Mouse (Mus musculus): ENCODE measurements around the gene Pcca. TPM values are rescaled to one million over a fixed set of nuclear protein-coding genes. Genes with fewer than 3 reads are reported as not detected.
A peak's percentile ranks its signal among the peaks of the same experiment; 100 is the strongest.

Gene Pcca
- polyA plus RNA-seq, 1 experiment from 2014 or later, result 34.6 TPM

- Histone ChIP-seq H3K27ac (no peak overlapping the region), H3K9ac (no peak overlapping the region), H3K4me2 (replicated peaks) (no peak overlapping the region)
Observed at GRCm38 (mm10) chr14:122612317-122612716, 78.2 kb downstream of the Pcca start.

GRCm38 (mm10) chr14:122617656-122618055, 83.5 kb downstream of the Pcca start:
- H3K9me3 ChIP-seq (ENCODE audit: control insufficient read depth, low read length), result no peaks in the 10 kb centered on the region
- no peak for ATAC-seq (ENCODE audit: low FRiP score)
- DNase-seq (ENCODE audit: low spot score), result no peak

More at GRCm38 (mm10) chr14:122612317-122612716, 78.2 kb downstream of the Pcca start:
- Histone ChIP-seq H3K4me3 (replicated peaks; ENCODE audit: low read length) (no peak overlapping the region), H3K27me3 (ENCODE audit: control insufficient read depth, insufficient read depth, low read length) (no peaks in the 10 kb centered on the region), H3K4me1 (replicated peaks; ENCODE audit: control insufficient read depth, insufficient read depth, low read length) (no peaks in the 10 kb centered on the region), H3K36me3 (replicated peaks; ENCODE audit: control insufficient read depth, insufficient read depth) (no peaks in the 10 kb centered on the region), H3K9me3 (ENCODE audit: control insufficient read depth, low read length) (no peaks in the 10 kb centered on the region)
- WGBS, result 93% methylated on average over 3 of the region's 3 CpGs
- no peak for DNase-seq (ENCODE audit: low spot score)
- ATAC-seq (ENCODE audit: low FRiP score), result no peak

GRCm38 (mm10) chr14:122633416-122633815, 99.3 kb downstream of the Pcca start:
- 95% methylated on average over 2 of the region's 2 CpGs for WGBS
- Histone ChIP-seq H3K9me3 (ENCODE audit: control insufficient read depth, low read length) (no peaks in the 10 kb centered on the region), H3K4me3 (replicated peaks; ENCODE audit: low read length) (no peak overlapping the region), H3K27ac (no peak overlapping the region), H3K27me3 (ENCODE audit: control insufficient read depth, insufficient read depth, low read length) (no peaks in the 10 kb centered on the region), H3K36me3 (replicated peaks; ENCODE audit: control insufficient read depth, insufficient read depth) (no peaks in the 10 kb centered on the region), H3K9ac (no peak overlapping the region), H3K4me1 (replicated peaks; ENCODE audit: control insufficient read depth, insufficient read depth, low read length) (no peaks in the 10 kb centered on the region), H3K4me2 (replicated peaks) (no peak overlapping the region)
- ATAC-seq (ENCODE audit: low FRiP score) (no peak), DNase-seq (ENCODE audit: low spot score) (no peak)

More at GRCm38 (mm10) chr14:122617656-122618055, 83.5 kb downstream of the Pcca start:
- Histone ChIP-seq H3K36me3 (replicated peaks; ENCODE audit: control insufficient read depth, insufficient read depth) (no peaks in the 10 kb centered on the region), H3K4me3 (replicated peaks; ENCODE audit: low read length) (no peak overlapping the region), H3K27me3 (ENCODE audit: control insufficient read depth, insufficient read depth, low read length) (no peaks in the 10 kb centered on the region), H3K27ac (no peak overlapping the region), H3K4me2 (replicated peaks) (no peak overlapping the region), H3K9ac (no peak overlapping the region), H3K4me1 (replicated peaks; ENCODE audit: control insufficient read depth, insufficient read depth, low read length) (no peaks in the 10 kb centered on the region)
- 99% methylated on average over 2 of the region's 2 CpGs for WGBS

DNA sequence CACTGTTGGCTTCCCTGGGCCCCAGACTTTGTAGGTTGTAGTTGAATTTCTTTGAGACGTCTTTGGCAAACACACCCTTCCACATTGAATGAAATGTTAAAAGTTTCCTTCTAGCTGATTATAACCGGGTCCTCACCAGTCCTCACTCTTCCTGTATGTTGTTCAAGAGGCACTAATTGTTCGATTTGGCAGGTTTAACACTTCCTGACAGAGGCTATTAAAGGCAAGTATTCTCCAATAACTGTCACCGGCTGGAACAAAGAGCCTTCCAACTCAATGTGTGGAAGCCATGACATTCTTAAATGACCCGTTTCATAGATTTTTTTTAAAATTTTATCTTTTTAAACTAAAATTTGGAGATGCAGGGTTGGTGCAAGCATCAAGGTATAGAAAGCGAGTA, 102.5 kb downstream of the Pcca start:
- Histone ChIP-seq H3K27ac (no peak overlapping the region), H3K4me1 (replicated peaks; ENCODE audit: control insufficient read depth, insufficient read depth, low read length) (no peaks in the 10 kb centered on the region), H3K27me3 (ENCODE audit: control insufficient read depth, insufficient read depth, low read length) (no peaks in the 10 kb centered on the region), H3K4me2 (replicated peaks) (no peak overlapping the region), H3K36me3 (replicated peaks; ENCODE audit: control insufficient read depth, insufficient read depth) (no peaks in the 10 kb centered on the region), H3K4me3 (replicated peaks; ENCODE audit: low read length) (no peak overlapping the region), H3K9ac (no peak overlapping the region), H3K9me3 (ENCODE audit: control insufficient read depth, low read length) (no peaks in the 10 kb centered on the region)
- ATAC-seq (ENCODE audit: low FRiP score) (no peak), DNase-seq (ENCODE audit: low spot score) (no peak)
- 58% methylated on average over 6 of the region's 6 CpGs for WGBS

- H3K36me3 ChIP-seq (replicated peaks; ENCODE audit: control insufficient read depth, insufficient read depth), result no peaks in the 10 kb centered on the region
- no peaks in the 10 kb centered on the region for H3K27me3 ChIP-seq (ENCODE audit: control insufficient read depth, insufficient read depth, low read length)
- H3K4me1 ChIP-seq (replicated peaks; ENCODE audit: control insufficient read depth, insufficient read depth, low read length), result no peaks in the 10 kb centered on the region
- ATAC-seq (ENCODE audit: low FRiP score), result no peak
- DNase-seq (ENCODE audit: low spot score), result peak; percentile 64
- H3K4me2 ChIP-seq (replicated peaks), result no peak overlapping the region
- no peak overlapping the region for H3K9ac ChIP-seq
- H3K4me3 ChIP-seq (replicated peaks; ENCODE audit: low read length), result no peak overlapping the region
- no peaks in the 10 kb centered on the region for H3K9me3 ChIP-seq (ENCODE audit: control insufficient read depth, low read length)
- no peak overlapping the region for H3K27ac ChIP-seq
- 62% methylated on average over 5 of the region's 5 CpGs for WGBS
Observed at GRCm38 (mm10) chr14:122637798-122638555, 103.9 kb downstream of the Pcca start.

GRCm38 (mm10) chr14:122639168-122639720, 105.1 kb downstream of the Pcca start:
- Histone ChIP-seq H3K27ac (no peak overlapping the region), H3K27me3 (ENCODE audit: control insufficient read depth, insufficient read depth, low read length) (no peaks in the 10 kb centered on the region), H3K9me3 (ENCODE audit: control insufficient read depth, low read length) (no peaks in the 10 kb centered on the region), H3K4me1 (replicated peaks; ENCODE audit: control insufficient read depth, insufficient read depth, low read length) (no peaks in the 10 kb centered on the region), H3K4me2 (replicated peaks) (no peak overlapping the region), H3K9ac (no peak overlapping the region), H3K4me3 (replicated peaks; ENCODE audit: low read length) (no peak overlapping the region), H3K36me3 (replicated peaks; ENCODE audit: control insufficient read depth, insufficient read depth) (no peaks in the 10 kb centered on the region)
- DNase-seq (ENCODE audit: low spot score), result no peak
- 92% methylated on average over 2 of the region's 2 CpGs for WGBS
- ATAC-seq (ENCODE audit: low FRiP score), result no peak

DNA sequence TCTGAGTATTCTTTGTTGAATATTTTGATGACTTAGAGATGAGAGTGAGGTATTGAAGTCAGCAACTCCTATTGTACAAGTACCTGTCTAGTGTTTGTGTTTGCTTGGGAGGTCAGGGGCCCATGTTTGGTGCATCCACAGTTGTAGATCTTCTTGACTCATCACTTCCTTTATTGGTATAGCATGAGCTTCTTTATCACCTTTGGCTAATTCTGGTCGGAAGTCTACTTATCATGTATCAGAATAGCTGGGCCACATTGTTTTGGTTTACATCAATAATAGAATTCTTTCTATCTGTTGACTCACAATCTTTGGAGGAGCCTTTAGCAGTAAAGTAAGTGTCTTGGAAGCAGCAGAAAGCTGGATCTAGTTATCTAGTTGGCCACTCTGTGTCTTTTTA, 108.3 kb downstream of the Pcca start:
- Histone ChIP-seq H3K4me1 (replicated peaks; ENCODE audit: control insufficient read depth, insufficient read depth, low read length) (no peaks in the 10 kb centered on the region), H3K4me3 (replicated peaks; ENCODE audit: low read length) (no peak overlapping the region), H3K36me3 (replicated peaks; ENCODE audit: control insufficient read depth, insufficient read depth) (no peaks in the 10 kb centered on the region), H3K9ac (no peak overlapping the region), H3K27me3 (ENCODE audit: control insufficient read depth, insufficient read depth, low read length) (no peaks in the 10 kb centered on the region), H3K4me2 (replicated peaks) (no peak overlapping the region), H3K27ac (no peak overlapping the region), H3K9me3 (ENCODE audit: control insufficient read depth, low read length) (no peaks in the 10 kb centered on the region)
- ATAC-seq (ENCODE audit: low FRiP score) (no peak), DNase-seq (ENCODE audit: low spot score) (no peak)
- 98% methylated on average over 1 of the region's 1 CpGs for WGBS

- 89% methylated on average over 1 of the region's 1 CpGs for WGBS
- Histone ChIP-seq H3K4me2 (replicated peaks) (no peak overlapping the region), H3K4me3 (replicated peaks; ENCODE audit: low read length) (no peak overlapping the region), H3K27me3 (ENCODE audit: control insufficient read depth, insufficient read depth, low read length) (no peaks in the 10 kb centered on the region), H3K4me1 (replicated peaks; ENCODE audit: control insufficient read depth, insufficient read depth, low read length) (no peaks in the 10 kb centered on the region), H3K36me3 (replicated peaks; ENCODE audit: control insufficient read depth, insufficient read depth) (no peaks in the 10 kb centered on the region), H3K27ac (no peak overlapping the region), H3K9me3 (ENCODE audit: control insufficient read depth, low read length) (no peaks in the 10 kb centered on the region), H3K9ac (no peak overlapping the region)
- DNase-seq (ENCODE audit: low spot score) (no peak), ATAC-seq (ENCODE audit: low FRiP score) (no peak)
Observed at GRCm38 (mm10) chr14:122648214-122648613, 114.1 kb downstream of the Pcca start.

DNA sequence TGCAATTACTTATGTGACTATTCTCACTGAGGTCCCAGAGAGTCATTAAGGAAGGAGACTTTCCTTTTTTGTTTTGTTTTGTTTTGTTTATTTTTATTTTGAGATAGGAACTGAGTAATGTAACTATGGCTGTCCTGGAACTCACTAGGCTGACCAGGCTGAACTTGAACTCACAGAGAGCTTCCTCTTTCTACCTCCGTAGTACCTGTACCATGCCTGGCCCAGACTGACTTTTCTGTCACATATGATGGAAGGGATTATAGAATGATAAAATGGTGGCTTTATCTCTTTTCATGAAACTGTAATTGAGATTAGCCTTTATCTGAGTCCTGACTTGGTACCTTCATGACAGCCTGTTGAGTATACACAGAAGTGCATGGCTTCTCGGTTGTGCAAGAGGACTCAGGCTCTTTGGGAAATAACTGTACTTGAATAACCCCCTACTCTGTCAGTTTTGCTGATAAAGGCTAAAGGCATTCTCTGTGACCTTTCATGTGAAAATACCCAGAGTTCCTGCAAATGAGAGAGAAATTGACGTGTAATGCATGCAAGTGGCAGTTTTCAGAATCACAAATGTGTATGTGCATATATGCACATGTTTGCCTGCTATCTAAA, 115.3 kb downstream of the Pcca start:
- no peaks in the 10 kb centered on the region for H3K9me3 ChIP-seq (ENCODE audit: control insufficient read depth, low read length)
- 84% methylated on average over 3 of the region's 3 CpGs for WGBS

More for the DNA sequence above, 115.3 kb downstream of the Pcca start:
- DNase-seq (ENCODE audit: low spot score) (no peak), ATAC-seq (ENCODE audit: low FRiP score) (no peak)
- no peaks in the 10 kb centered on the region for H3K4me1 ChIP-seq (replicated peaks; ENCODE audit: control insufficient read depth, insufficient read depth, low read length)
- H3K4me2 ChIP-seq (replicated peaks), result no peak overlapping the region
- H3K27me3 ChIP-seq (ENCODE audit: control insufficient read depth, insufficient read depth, low read length), result no peaks in the 10 kb centered on the region
- H3K36me3 ChIP-seq (replicated peaks; ENCODE audit: control insufficient read depth, insufficient read depth), result no peaks in the 10 kb centered on the region
- H3K4me3 ChIP-seq (replicated peaks; ENCODE audit: low read length), result no peak overlapping the region
- no peak overlapping the region for H3K27ac ChIP-seq
- H3K9ac ChIP-seq, result no peak overlapping the region

Data from hindbrain, embryonic 14.5 days (tissue).